Mouse (Mus musculus): ENCODE results near the gene Plekhg3. TPM values are rescaled to one million over a fixed set of nuclear protein-coding genes. Genes with fewer than 3 reads are reported as not detected.

Gene Plekhg3
- polyA plus RNA-seq, 1 experiment, result 11.2 TPM

DNA sequence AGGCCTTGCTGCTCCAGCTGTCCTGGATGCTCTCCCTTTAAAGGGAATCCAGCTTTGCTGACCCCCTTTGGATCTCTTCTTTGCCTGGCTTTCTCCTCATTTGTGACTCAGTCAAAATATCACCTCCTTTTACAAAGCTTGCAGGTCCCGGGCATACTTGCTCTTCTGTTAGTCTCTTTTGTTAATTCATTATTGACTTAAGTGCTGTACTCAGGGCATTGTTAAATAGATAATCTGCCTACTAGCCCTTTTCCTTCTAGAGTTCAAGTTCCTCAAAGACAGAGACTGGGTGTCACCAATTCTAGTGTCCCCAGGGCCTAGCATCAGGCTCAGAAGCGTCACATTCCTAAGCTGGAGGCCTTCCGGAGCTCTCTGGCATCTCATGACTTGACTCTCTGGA is 18.5 kb downstream of the Plekhg3 start:
- TF ChIP-seq USF1 (IDR thresholded peaks at IDR 0.05; ENCODE audit: low read depth) (no peak), TCF3 (IDR thresholded peaks at IDR 0.05; ENCODE audit: insufficient read length, low read depth) (no peak), MAX (IDR thresholded peaks at IDR 0.05; ENCODE audit: low read depth) (no peak), CEBPB (IDR thresholded peaks at IDR 0.05; ENCODE audit: insufficient read depth, poor library complexity, severe bottlenecking) (no peak), MYOD1 (IDR thresholded peaks at IDR 0.05; ENCODE audit: control insufficient read depth in 1 of 3, insufficient read length in 2 of 3, low read depth in 2 of 3) (no peak), SRF (IDR thresholded peaks at IDR 0.05; ENCODE audit: control insufficient read depth, insufficient read length, low read depth) (no peak), POLR2AphosphoS2 (IDR thresholded peaks at IDR 0.05; ENCODE audit: insufficient read length, low read depth) (no peak), MYOG (IDR thresholded peaks at IDR 0.05; ENCODE audit: control insufficient read depth in 1 of 3, insufficient read depth in 1 of 3, insufficient read length in 2 of 3, low read depth in 2 of 3) (no peak), POLR2A (IDR thresholded peaks at IDR 0.05; ENCODE audit: insufficient read length, low read depth) (no peak), REST (IDR thresholded peaks at IDR 0.05; ENCODE audit: insufficient read depth, insufficient read length) (no peak)
- peaks cover 78% of the 10 kb centered on the region for H3K79me2 ChIP-seq (ENCODE audit: control insufficient read depth, insufficient read depth)
- H3ac ChIP-seq (ENCODE audit: control insufficient read depth, insufficient read length), result no peak overlapping the region
- H3K4me3 ChIP-seq, result no peak overlapping the region
- H3K27me3 ChIP-seq (ENCODE audit: control insufficient read depth, insufficient read depth, insufficient read length), result no peaks in the 10 kb centered on the region
- no peaks in the 10 kb centered on the region for H3K36me3 ChIP-seq (ENCODE audit: control insufficient read depth, insufficient read depth)
- H3K4me2 ChIP-seq (ENCODE audit: low read depth), result no peak overlapping the region

DNA sequence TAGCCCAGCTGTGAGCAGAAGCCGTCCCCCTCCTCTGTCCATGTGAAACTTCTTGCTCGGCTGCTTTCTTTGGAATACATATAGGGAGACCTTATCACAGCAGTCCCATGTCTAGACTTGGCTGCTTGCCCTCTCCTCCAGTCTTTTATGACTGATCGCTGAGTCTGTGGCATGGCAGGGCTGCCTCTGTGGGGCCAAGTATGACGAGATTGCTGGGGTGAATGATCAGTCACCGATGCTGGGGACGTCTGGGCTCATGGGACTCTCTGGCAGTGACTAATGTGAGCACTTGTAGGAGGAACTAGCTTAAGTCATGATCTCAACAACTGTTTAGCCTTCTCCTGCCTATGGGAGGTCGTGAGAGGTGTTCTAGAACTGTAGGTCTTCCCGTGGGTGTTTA is 21.6 kb downstream of the Plekhg3 start:
- H3K36me3 ChIP-seq (ENCODE audit: control insufficient read depth, insufficient read depth), result no peaks in the 10 kb centered on the region
- peaks cover 70% of the 10 kb centered on the region for H3K79me2 ChIP-seq (ENCODE audit: control insufficient read depth, insufficient read depth)
- H3K4me2 ChIP-seq (ENCODE audit: low read depth), result peak overlapping the region; percentile 39
- H3K27me3 ChIP-seq (ENCODE audit: control insufficient read depth, insufficient read depth, insufficient read length), result no peaks in the 10 kb centered on the region
- TF ChIP-seq E2F4 (IDR thresholded peaks at IDR 0.05; ENCODE audit: insufficient read depth), result no peak
- TF ChIP-seq TCF3 (IDR thresholded peaks at IDR 0.05; ENCODE audit: insufficient read length, low read depth), result no peak
- no peak for TF ChIP-seq MAX (IDR thresholded peaks at IDR 0.05; ENCODE audit: low read depth)
- TF ChIP-seq MYOD1 (IDR thresholded peaks at IDR 0.05; ENCODE audit: control insufficient read depth in 1 of 3, insufficient read length in 2 of 3, low read depth in 2 of 3), result no peak
- no peak for TF ChIP-seq POLR2A (IDR thresholded peaks at IDR 0.05; ENCODE audit: insufficient read length, low read depth)
- no peak for TF ChIP-seq REST (IDR thresholded peaks at IDR 0.05; ENCODE audit: insufficient read depth, insufficient read length)
- no peak for TF ChIP-seq USF1 (IDR thresholded peaks at IDR 0.05; ENCODE audit: low read depth)
- no peak for TF ChIP-seq TCF12 (IDR thresholded peaks at IDR 0.05; ENCODE audit: insufficient read depth, poor library complexity, severe bottlenecking)
- no peak overlapping the region for H3ac ChIP-seq (ENCODE audit: control insufficient read depth, insufficient read length)
- no peak overlapping the region for H3K4me3 ChIP-seq

DNA sequence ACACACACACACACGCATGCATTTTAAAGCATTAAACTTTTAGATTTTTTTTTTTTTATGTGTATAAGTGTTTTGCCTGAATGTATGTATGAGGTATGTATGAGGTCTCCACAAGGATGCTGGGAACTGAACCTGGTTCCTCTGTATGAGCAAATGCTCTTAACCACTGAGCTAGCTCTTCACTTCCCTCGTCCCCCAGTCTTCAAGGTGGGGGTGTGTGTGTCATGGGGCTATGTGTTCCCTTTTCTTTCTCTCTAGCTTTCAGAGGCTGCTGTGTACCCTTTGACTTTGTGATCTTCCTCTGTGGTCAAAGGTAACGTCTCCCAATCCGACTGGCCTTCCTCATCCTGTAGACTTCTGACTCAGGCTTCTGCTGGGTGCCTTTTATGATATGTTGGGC is 22.3 kb downstream of the Plekhg3 start:
- no peak for TF ChIP-seq TCF12 (IDR thresholded peaks at IDR 0.05; ENCODE audit: insufficient read depth, poor library complexity, severe bottlenecking)
- no peak for TF ChIP-seq POLR2AphosphoS2 (IDR thresholded peaks at IDR 0.05; ENCODE audit: insufficient read length, low read depth)
- no peak for TF ChIP-seq TCF3 (IDR thresholded peaks at IDR 0.05; ENCODE audit: insufficient read length, low read depth)
- no peak for TF ChIP-seq USF1 (IDR thresholded peaks at IDR 0.05; ENCODE audit: low read depth)
- TF ChIP-seq CEBPB (IDR thresholded peaks at IDR 0.05; ENCODE audit: insufficient read depth, poor library complexity, severe bottlenecking), result no peak
- TF ChIP-seq POLR2A (IDR thresholded peaks at IDR 0.05; ENCODE audit: insufficient read length, low read depth), result no peak
- no peak for TF ChIP-seq REST (IDR thresholded peaks at IDR 0.05; ENCODE audit: insufficient read depth, insufficient read length)
- no peak for TF ChIP-seq MYOG (IDR thresholded peaks at IDR 0.05; ENCODE audit: control insufficient read depth in 1 of 3, insufficient read depth in 1 of 3, insufficient read length in 2 of 3, low read depth in 2 of 3)
- no peak for TF ChIP-seq SRF (IDR thresholded peaks at IDR 0.05; ENCODE audit: control insufficient read depth, insufficient read length, low read depth)
- no peak for TF ChIP-seq E2F4 (IDR thresholded peaks at IDR 0.05; ENCODE audit: insufficient read depth)
- Histone ChIP-seq H3K79me2 (ENCODE audit: control insufficient read depth, insufficient read depth) (peaks cover 71% of the 10 kb centered on the region), H3K4me2 (ENCODE audit: low read depth) (peak overlapping the region; percentile 39), H3K36me3 (ENCODE audit: control insufficient read depth, insufficient read depth) (no peaks in the 10 kb centered on the region), H3K4me3 (no peak overlapping the region), H3ac (ENCODE audit: control insufficient read depth, insufficient read length) (no peak overlapping the region), H3K27me3 (ENCODE audit: control insufficient read depth, insufficient read depth, insufficient read length) (no peaks in the 10 kb centered on the region)

DNA sequence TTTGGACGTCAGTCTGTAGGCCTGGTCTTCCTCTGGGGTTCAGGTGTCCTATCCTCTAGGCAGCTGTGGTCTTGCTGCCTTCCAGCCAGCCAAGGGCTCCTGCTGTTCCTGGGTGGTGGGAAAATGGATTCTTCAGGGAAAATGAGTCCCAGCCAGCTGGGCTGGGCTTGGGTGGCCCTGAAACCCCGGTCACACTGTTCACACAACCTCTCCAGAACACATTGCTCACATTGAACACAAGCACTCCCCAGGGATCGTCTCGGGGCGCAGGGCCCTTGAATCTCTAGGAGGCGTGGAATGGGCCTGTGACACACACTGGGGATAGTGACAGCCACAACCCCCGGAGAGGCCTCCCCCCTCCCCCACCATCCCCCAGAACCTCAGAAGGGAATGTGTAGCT is 23.2 kb downstream of the Plekhg3 start:
- H3K27me3 ChIP-seq (ENCODE audit: control insufficient read depth, insufficient read depth, insufficient read length), result no peaks in the 10 kb centered on the region
- H3ac ChIP-seq (ENCODE audit: control insufficient read depth, insufficient read length), result no peak overlapping the region
- H3K4me2 ChIP-seq (ENCODE audit: low read depth), result no peak overlapping the region
- H3K4me3 ChIP-seq, result no peak overlapping the region
- TF ChIP-seq SRF (IDR thresholded peaks at IDR 0.05; ENCODE audit: control insufficient read depth, insufficient read length, low read depth), result no peak
- no peak for TF ChIP-seq POLR2AphosphoS2 (IDR thresholded peaks at IDR 0.05; ENCODE audit: insufficient read length, low read depth)
- TF ChIP-seq POLR2A (IDR thresholded peaks at IDR 0.05; ENCODE audit: insufficient read length, low read depth), result no peak
- TF ChIP-seq MYOG (IDR thresholded peaks at IDR 0.05; ENCODE audit: control insufficient read depth in 1 of 3, insufficient read depth in 1 of 3, insufficient read length in 2 of 3, low read depth in 2 of 3), result no peak
- TF ChIP-seq TCF12 (IDR thresholded peaks at IDR 0.05; ENCODE audit: insufficient read depth, poor library complexity, severe bottlenecking), result no peak
- TF ChIP-seq E2F4 (IDR thresholded peaks at IDR 0.05; ENCODE audit: insufficient read depth), result no peak
- TF ChIP-seq CEBPB (IDR thresholded peaks at IDR 0.05; ENCODE audit: insufficient read depth, poor library complexity, severe bottlenecking), result no peak
- no peak for TF ChIP-seq MYOD1 (IDR thresholded peaks at IDR 0.05; ENCODE audit: control insufficient read depth in 1 of 3, insufficient read length in 2 of 3, low read depth in 2 of 3)
- TF ChIP-seq MAX (IDR thresholded peaks at IDR 0.05; ENCODE audit: low read depth), result no peak
- TF ChIP-seq REST (IDR thresholded peaks at IDR 0.05; ENCODE audit: insufficient read depth, insufficient read length), result no peak
- TF ChIP-seq TCF3 (IDR thresholded peaks at IDR 0.05; ENCODE audit: insufficient read length, low read depth), result no peak
- no peak for TF ChIP-seq USF1 (IDR thresholded peaks at IDR 0.05; ENCODE audit: low read depth)
- peaks cover 66% of the 10 kb centered on the region for H3K79me2 ChIP-seq (ENCODE audit: control insufficient read depth, insufficient read depth)
- H3K36me3 ChIP-seq (ENCODE audit: control insufficient read depth, insufficient read depth), result no peaks in the 10 kb centered on the region

DNA sequence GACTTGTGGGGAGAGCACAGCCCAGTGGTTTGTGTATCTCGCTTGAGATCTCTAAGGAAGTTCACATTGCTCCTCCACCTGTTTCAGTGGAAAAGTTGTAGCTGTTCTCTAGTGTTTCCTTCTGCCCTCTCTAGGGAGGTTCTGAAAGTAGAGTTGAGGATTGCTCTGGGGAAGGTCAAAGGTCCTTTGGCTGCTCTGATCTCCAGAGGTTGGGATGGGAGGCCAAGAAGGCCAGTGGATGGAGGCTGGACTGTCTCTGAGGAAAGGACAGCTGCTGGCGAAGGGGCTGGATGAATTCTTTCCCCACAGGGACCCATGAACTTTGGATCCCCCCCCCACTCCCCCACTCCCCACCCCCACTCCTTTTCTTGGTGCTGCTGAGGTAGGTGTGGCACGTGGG is 23.7 kb downstream of the Plekhg3 start:
- Histone ChIP-seq H3K4me3 (no peak overlapping the region), H3K4me2 (ENCODE audit: low read depth) (no peak overlapping the region), H3K79me2 (ENCODE audit: control insufficient read depth, insufficient read depth) (peaks cover 61% of the 10 kb centered on the region), H3ac (ENCODE audit: control insufficient read depth, insufficient read length) (no peak overlapping the region), H3K36me3 (ENCODE audit: control insufficient read depth, insufficient read depth) (no peaks in the 10 kb centered on the region), H3K27me3 (ENCODE audit: control insufficient read depth, insufficient read depth, insufficient read length) (no peaks in the 10 kb centered on the region)
- no peak for TF ChIP-seq POLR2A (IDR thresholded peaks at IDR 0.05; ENCODE audit: insufficient read length, low read depth)
- no peak for TF ChIP-seq MYOG (IDR thresholded peaks at IDR 0.05; ENCODE audit: control insufficient read depth in 1 of 3, insufficient read depth in 1 of 3, insufficient read length in 2 of 3, low read depth in 2 of 3)
- no peak for TF ChIP-seq E2F4 (IDR thresholded peaks at IDR 0.05; ENCODE audit: insufficient read depth)
- no peak for TF ChIP-seq SRF (IDR thresholded peaks at IDR 0.05; ENCODE audit: control insufficient read depth, insufficient read length, low read depth)
- TF ChIP-seq CEBPB (IDR thresholded peaks at IDR 0.05; ENCODE audit: insufficient read depth, poor library complexity, severe bottlenecking), result no peak
- no peak for TF ChIP-seq TCF12 (IDR thresholded peaks at IDR 0.05; ENCODE audit: insufficient read depth, poor library complexity, severe bottlenecking)
- no peak for TF ChIP-seq REST (IDR thresholded peaks at IDR 0.05; ENCODE audit: insufficient read depth, insufficient read length)
- TF ChIP-seq POLR2AphosphoS2 (IDR thresholded peaks at IDR 0.05; ENCODE audit: insufficient read length, low read depth), result no peak
- no peak for TF ChIP-seq TCF3 (IDR thresholded peaks at IDR 0.05; ENCODE audit: insufficient read length, low read depth)
- TF ChIP-seq USF1 (IDR thresholded peaks at IDR 0.05; ENCODE audit: low read depth), result no peak
- TF ChIP-seq MAX (IDR thresholded peaks at IDR 0.05; ENCODE audit: low read depth), result no peak
- no peak for TF ChIP-seq MYOD1 (IDR thresholded peaks at IDR 0.05; ENCODE audit: control insufficient read depth in 1 of 3, insufficient read length in 2 of 3, low read depth in 2 of 3)
